Mouse (Mus musculus) hindbrain, embryonic 15.5 days (tissue): ENCODE measurements around the gene Astn2. TPM values are rescaled to one million over a fixed set of nuclear protein-coding genes. Genes with fewer than 3 reads are reported as not detected.

Experiments
- ATAC-seq: fragments of 200-750 bp; cut with Nextera tagmentation; 2 replicates; pipeline ENCODE4 v1.8.0; 2017; ENCODE audit warnings: low read depth, moderate number of reproducible peaks, moderate TSS enrichment; ENCODE audit not compliant: low FRiP score
- H3K27ac ChIP-seq: fragments of 300-500 bp; sonication (generic); replicated peaks from 2 replicates; pipeline ENCODE4 v1.5.1; 2015; ENCODE audit warnings: mild to moderate bottlenecking, inconsistent platforms
- H3K27me3 ChIP-seq: fragments of 300-500 bp; sonication (generic); 2 replicates; pipeline ENCODE4 v1.6.1; 2015; ENCODE audit warnings: control low read depth, inconsistent platforms
- H3K36me3 ChIP-seq: fragments of 300-500 bp; sonication (generic); 2 replicates; pipeline ENCODE4 v1.6.1; 2015; ENCODE audit warnings: control low read depth, inconsistent platforms
- H3K4me1 ChIP-seq: fragments of 300-500 bp; sonication (generic); replicated peaks from 2 replicates; pipeline ENCODE4 v1.6.1; 2015; ENCODE audit warnings: control low read depth, inconsistent platforms
- H3K4me2 ChIP-seq: fragments of 300-500 bp; sonication (generic); 2 replicates; pipeline ENCODE4 v1.6.1; 2015; ENCODE audit warnings: moderate library complexity, mild to moderate bottlenecking, inconsistent platforms
- H3K4me3 ChIP-seq: fragments of 300-500 bp; sonication (generic); 2 replicates; pipeline ENCODE4 v1.5.1; 2015; ENCODE audit warnings: mild to moderate bottlenecking, inconsistent platforms
- H3K9ac ChIP-seq: fragments of 300-500 bp; sonication (generic); 2 replicates; pipeline ENCODE4 v1.6.1; 2015; ENCODE audit warnings: inconsistent platforms
- H3K9me3 ChIP-seq: fragments of 300-500 bp; sonication (generic); 2 replicates; pipeline ENCODE4 v1.6.1; 2016; ENCODE audit warnings: control low read depth, inconsistent platforms
- WGBS: fragments of 180-500 bp; shearing (Covaris S2); methylation state at CpG from one replicate; pipeline ENCODE4 v1.1.7; 2015; 5-methylcytosine and 5-hydroxymethylcytosine counted together
- polyA plus RNA-seq: library from polyadenylated mRNA; unstranded; fragments of >200 nt; fragmentation: Nextera tagmentation; extraction: Ambion mirVana; gene quantifications from 2 replicates; pipeline ENCODE4 v1.2.1, GENCODE M21; 2015

Gene Astn2
- polyA plus RNA-seq, 1 experiment from 2014 or later = 3.5 TPM

- no peaks in the 10 kb centered on the region for H3K36me3 ChIP-seq
- no peak overlapping the region for H3K4me3 ChIP-seq
- no peak for ATAC-seq
- H3K4me2 ChIP-seq = no peak overlapping the region
- no peak overlapping the region for H3K27ac ChIP-seq
- WGBS = 51% methylated on average over 6 of the region's 6 CpGs
- no peaks in the 10 kb centered on the region for H3K9me3 ChIP-seq
- no peak overlapping the region for H3K9ac ChIP-seq
- H3K4me1 ChIP-seq = peaks cover 14% of the 10 kb centered on the region
- H3K27me3 ChIP-seq = no peaks in the 10 kb centered on the region
Measured at GRCm38 (mm10) chr4:66306377-66306776, 98.0 kb downstream of the Astn2 start.

GRCm38 (mm10) chr4:66302686-66303310 is 101.6 kb downstream of the Astn2 start:
- Histone ChIP-seq H3K36me3 (no peaks in the 10 kb centered on the region), H3K27ac (peak overlapping the region; percentile 32), H3K9ac (no peak overlapping the region), H3K4me1 (peaks cover 14% of the 10 kb centered on the region), H3K27me3 (no peaks in the 10 kb centered on the region), H3K4me3 (no peak overlapping the region), H3K4me2 (no peak overlapping the region), H3K9me3 (no peaks in the 10 kb centered on the region)
- ATAC-seq = peak; percentile 64
- 53% methylated on average over 7 of the region's 7 CpGs for WGBS

- ATAC-seq = no peak
- Histone ChIP-seq H3K27me3 (no peaks in the 10 kb centered on the region), H3K9me3 (no peaks in the 10 kb centered on the region), H3K27ac (no peak overlapping the region), H3K9ac (no peak overlapping the region), H3K4me3 (no peak overlapping the region), H3K36me3 (no peaks in the 10 kb centered on the region), H3K4me2 (no peak overlapping the region), H3K4me1 (peaks cover 9% of the 10 kb centered on the region; the same call in 1 of the 2 replicates)
Measured at GRCm38 (mm10) chr4:66285034-66285433, 119.4 kb downstream of the Astn2 start.

GRCm38 (mm10) chr4:66276096-66276495 is 128.3 kb downstream of the Astn2 start:
- Histone ChIP-seq H3K4me1 (0 out of 2 replicates have a peak, but pooled peaks cover 5% of the 10 kb centered on the region), H3K36me3 (no peaks in the 10 kb centered on the region), H3K4me2 (no peak overlapping the region), H3K27me3 (no peaks in the 10 kb centered on the region), H3K27ac (no peak overlapping the region), H3K9ac (no peak overlapping the region), H3K4me3 (no peak overlapping the region), H3K9me3 (no peaks in the 10 kb centered on the region)
- ATAC-seq = no peak
- WGBS = 69% methylated on average over 4 of the region's 4 CpGs

- Histone ChIP-seq H3K36me3 (no peaks in the 10 kb centered on the region), H3K4me2 (no peak overlapping the region), H3K9me3 (no peaks in the 10 kb centered on the region), H3K4me3 (no peak overlapping the region), H3K27ac (no peak overlapping the region), H3K9ac (no peak overlapping the region), H3K27me3 (no peaks in the 10 kb centered on the region), H3K4me1 (0 out of 2 replicates have a peak, but pooled peaks cover 4% of the 10 kb centered on the region)
- 58% methylated on average over 6 of the region's 6 CpGs for WGBS
- ATAC-seq = no peak
Measured at GRCm38 (mm10) chr4:66271550-66272117, 132.8 kb downstream of the Astn2 start.

- Histone ChIP-seq H3K27ac (no peak overlapping the region), H3K9ac (no peak overlapping the region), H3K27me3 (no peaks in the 10 kb centered on the region), H3K9me3 (no peaks in the 10 kb centered on the region), H3K4me1 (no peaks in the 10 kb centered on the region), H3K4me3 (no peak overlapping the region), H3K4me2 (no peak overlapping the region), H3K36me3 (no peaks in the 10 kb centered on the region; the same call in 1 of the 2 replicates)
- no peak for ATAC-seq
- WGBS = 85% methylated on average over 4 of the region's 4 CpGs
Measured at GRCm38 (mm10) chr4:66264031-66264430, 140.4 kb downstream of the Astn2 start.

GRCm38 (mm10) chr4:66261276-66261675 is 143.1 kb downstream of the Astn2 start:
- no peaks in the 10 kb centered on the region for H3K27me3 ChIP-seq
- 88% methylated on average over 3 of the region's 3 CpGs for WGBS
- no peak overlapping the region for H3K4me3 ChIP-seq
- no peak overlapping the region for H3K4me2 ChIP-seq
- ATAC-seq = no peak
- H3K36me3 ChIP-seq = no peaks in the 10 kb centered on the region; the same call in 1 of the 2 replicates
- no peak overlapping the region for H3K27ac ChIP-seq
- no peaks in the 10 kb centered on the region for H3K4me1 ChIP-seq
- H3K9me3 ChIP-seq = no peaks in the 10 kb centered on the region
- no peak overlapping the region for H3K9ac ChIP-seq

GRCm38 (mm10) chr4:66258905-66259304 is 145.5 kb downstream of the Astn2 start:
- Histone ChIP-seq H3K36me3 (no peaks in the 10 kb centered on the region), H3K9me3 (no peaks in the 10 kb centered on the region), H3K4me2 (no peak overlapping the region), H3K4me1 (0 out of 2 replicates have a peak, but pooled peaks cover 5% of the 10 kb centered on the region), H3K4me3 (no peak overlapping the region), H3K9ac (no peak overlapping the region), H3K27ac (no peak overlapping the region), H3K27me3 (no peaks in the 10 kb centered on the region)
- ATAC-seq = no peak
- WGBS = 83% methylated on average over 2 of the region's 2 CpGs

GRCm38 (mm10) chr4:66254695-66255492 is 149.5 kb downstream of the Astn2 start:
- 0 out of 2 replicates have a peak, but pooled peaks cover 5% of the 10 kb centered on the region for H3K4me1 ChIP-seq
- no peaks in the 10 kb centered on the region for H3K36me3 ChIP-seq
- no peak overlapping the region for H3K4me3 ChIP-seq
- H3K27ac ChIP-seq = no peak overlapping the region
- 67% methylated on average over 4 of the region's 4 CpGs for WGBS
- H3K27me3 ChIP-seq = no peaks in the 10 kb centered on the region
- no peak overlapping the region for H3K9ac ChIP-seq
- no peak overlapping the region for H3K4me2 ChIP-seq
- no peak for ATAC-seq
- H3K9me3 ChIP-seq = no peaks in the 10 kb centered on the region

- H3K27ac ChIP-seq = no peak overlapping the region; the same call in 1 of the 2 replicates
- no peak overlapping the region for H3K4me3 ChIP-seq
- 50% methylated on average over 8 of the region's 8 CpGs for WGBS
- H3K4me2 ChIP-seq = no peak overlapping the region
- H3K27me3 ChIP-seq = no peaks in the 10 kb centered on the region
- H3K36me3 ChIP-seq = no peaks in the 10 kb centered on the region
- peaks cover 6% of the 10 kb centered on the region; the same call in 1 of the 2 replicates for H3K4me1 ChIP-seq
- ATAC-seq = 0 out of 2 replicates have a peak, but pooled peaks have one; percentile 34
- no peak overlapping the region for H3K9ac ChIP-seq
- H3K9me3 ChIP-seq = no peaks in the 10 kb centered on the region
Measured at GRCm38 (mm10) chr4:66248521-66248920, 155.9 kb downstream of the Astn2 start.

GRCm38 (mm10) chr4:66242683-66243082 is 161.7 kb downstream of the Astn2 start:
- Histone ChIP-seq H3K4me1 (0 out of 2 replicates have a peak, but pooled peaks cover 4% of the 10 kb centered on the region), H3K9ac (no peak overlapping the region), H3K9me3 (no peaks in the 10 kb centered on the region), H3K27ac (no peak overlapping the region), H3K36me3 (no peaks in the 10 kb centered on the region), H3K4me2 (no peak overlapping the region), H3K27me3 (no peaks in the 10 kb centered on the region), H3K4me3 (no peak overlapping the region)
- no peak for ATAC-seq

GRCm38 (mm10) chr4:66232799-66233198 is 171.6 kb downstream of the Astn2 start:
- no peak overlapping the region for H3K4me2 ChIP-seq
- no peaks in the 10 kb centered on the region for H3K27me3 ChIP-seq
- H3K9ac ChIP-seq = no peak overlapping the region
- H3K4me1 ChIP-seq = peaks cover 12% of the 10 kb centered on the region; the same call in 1 of the 2 replicates
- ATAC-seq = no peak
- H3K9me3 ChIP-seq = no peaks in the 10 kb centered on the region
- peak overlapping the region; percentile 1; the same call in 1 of the 2 replicates for H3K27ac ChIP-seq
- WGBS = 81% methylated on average over 3 of the region's 3 CpGs
- H3K4me3 ChIP-seq = no peak overlapping the region
- H3K36me3 ChIP-seq = no peaks in the 10 kb centered on the region
